Mouse (Mus musculus) Muller cell, postnatal 12 days (primary cell): ENCODE measurements at regions not wholly inside any gene's neighbourhood (a gene's known extent, or its start where the extent isn't known, plus 50 kb on each side); places are given as distances from the start of the nearest gene placed in this dataset.

ENCODE experiments used
- DNase-seq: peaks from one replicate; pipeline ENCODE4 v3.0.0-alpha.2; 2015; ENCODE audit errors: inconsistent ontology term

DNA sequence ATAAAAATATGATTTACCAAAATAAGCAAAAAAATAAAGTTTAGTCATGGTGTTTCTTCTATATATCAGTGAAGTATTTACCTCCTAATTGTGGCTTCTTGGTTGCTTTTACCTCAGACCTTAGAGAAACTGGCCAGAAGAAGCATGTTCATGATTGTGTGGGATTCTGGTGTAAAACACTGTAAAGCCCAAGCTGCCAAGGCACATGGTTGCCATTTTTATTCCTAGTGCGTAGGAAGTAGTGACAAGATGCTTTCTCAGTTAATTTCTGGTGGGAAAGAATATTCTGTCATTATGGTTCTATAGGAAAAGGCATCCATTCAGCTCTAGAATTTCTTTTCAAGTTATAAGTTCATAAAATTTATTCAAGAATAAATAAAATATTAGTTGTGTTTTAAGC lies 805.2 kb downstream of the Olfm4 start:
- no peak for DNase-seq

DNA sequence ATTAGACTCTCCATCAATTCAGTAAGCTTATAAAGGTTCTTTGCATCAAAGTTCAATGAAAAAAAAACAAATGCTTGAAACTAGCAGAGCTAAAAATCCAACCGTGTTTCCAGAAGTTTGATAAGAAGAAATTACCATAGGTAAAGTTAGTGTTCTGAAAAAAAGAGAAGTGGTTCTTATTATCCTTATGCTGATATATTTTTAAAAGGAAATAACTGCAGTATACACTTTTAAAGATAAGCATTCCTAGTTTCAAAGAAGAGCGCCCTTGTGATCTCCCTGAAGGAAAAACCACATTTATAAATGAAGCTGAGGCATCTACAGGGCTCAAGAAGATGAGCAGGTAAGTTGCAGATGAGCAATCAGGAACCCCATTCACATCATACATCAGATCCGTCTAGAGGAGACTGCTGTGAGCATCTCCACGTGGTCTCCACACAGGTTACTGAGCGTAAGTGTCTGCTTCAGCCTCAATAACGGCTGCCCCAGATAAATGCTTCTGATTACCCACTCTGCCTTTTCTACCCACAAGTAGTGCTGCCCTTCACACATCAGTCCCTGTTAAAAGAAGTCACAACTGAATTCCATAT lies 815.6 kb downstream of the Olfm4 start:
- DNase-seq: no peak

DNA sequence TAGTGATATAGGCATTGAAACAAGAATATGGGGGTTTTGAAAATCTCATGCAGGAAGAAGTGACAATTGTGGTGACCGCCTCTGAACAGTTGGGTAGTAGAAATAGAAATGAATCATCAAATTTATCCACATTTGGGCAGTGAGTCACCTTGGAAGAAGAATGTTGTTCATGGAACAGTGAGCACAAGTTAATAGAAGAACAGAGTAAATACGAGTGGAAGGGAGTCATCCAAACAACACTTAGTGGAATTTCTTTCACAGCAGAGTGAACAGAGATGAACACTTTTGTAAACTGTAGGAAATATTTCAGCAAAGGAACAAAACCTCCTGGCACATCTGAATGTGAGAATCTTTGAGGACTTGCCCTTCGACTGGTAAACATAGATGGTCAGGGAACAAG lies 846.6 kb downstream of the Olfm4 start:
- peak; percentile 90 for DNase-seq

DNA sequence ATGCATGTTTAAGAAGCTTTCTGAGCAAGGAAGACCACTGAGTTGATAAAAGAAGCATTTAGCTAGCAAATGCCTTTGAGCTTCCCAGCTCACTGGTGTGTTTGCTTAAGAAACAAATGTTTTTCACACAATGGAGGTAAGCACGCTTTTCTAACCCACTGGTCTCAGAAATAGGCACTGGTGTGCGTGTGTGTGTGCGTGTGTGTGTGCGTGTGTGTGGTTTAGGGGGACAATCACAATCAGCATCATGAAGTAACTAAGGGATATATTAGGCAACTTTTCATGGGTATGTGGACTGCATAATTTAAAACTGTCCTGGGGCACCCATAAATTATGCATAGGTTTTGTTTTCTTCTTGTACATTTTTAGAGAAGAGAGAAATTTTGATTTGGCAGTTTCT lies 860.7 kb downstream of the Olfm4 start:
- DNase-seq: no peak

DNA sequence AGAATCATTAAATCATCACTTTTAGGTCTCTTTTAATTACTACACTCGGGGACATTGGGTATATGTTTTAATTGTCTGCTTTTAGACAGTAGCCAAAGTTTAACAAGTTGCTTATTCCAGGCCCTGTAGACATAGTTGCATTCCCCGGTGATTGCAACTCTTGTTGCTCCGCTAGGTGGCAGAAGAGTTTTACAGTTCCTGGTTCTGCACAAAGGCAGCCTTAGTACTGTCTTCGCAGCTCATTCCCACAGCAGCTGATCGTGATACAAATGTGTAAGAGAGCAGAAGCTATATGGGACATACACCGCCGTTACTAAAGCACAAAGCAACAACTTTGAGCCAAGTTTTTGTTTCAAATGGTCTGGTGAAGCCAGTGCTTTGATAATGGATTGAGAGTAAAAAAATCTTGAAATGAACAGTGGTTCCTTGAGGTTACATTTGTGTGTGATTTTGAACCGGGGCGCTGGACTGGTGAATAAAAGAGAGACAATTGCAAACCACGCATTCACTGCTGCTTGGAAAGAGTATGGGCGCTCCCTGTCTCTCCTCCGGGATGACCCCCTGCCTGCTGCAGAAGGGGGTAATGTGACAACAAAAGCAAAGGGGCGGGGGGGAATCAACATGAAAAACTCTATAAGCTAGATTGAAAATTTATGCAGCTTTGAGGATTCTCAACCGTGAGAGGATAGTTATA lies 861.8 kb downstream of the Olfm4 start:
- DNase-seq: peak; percentile 56

DNA sequence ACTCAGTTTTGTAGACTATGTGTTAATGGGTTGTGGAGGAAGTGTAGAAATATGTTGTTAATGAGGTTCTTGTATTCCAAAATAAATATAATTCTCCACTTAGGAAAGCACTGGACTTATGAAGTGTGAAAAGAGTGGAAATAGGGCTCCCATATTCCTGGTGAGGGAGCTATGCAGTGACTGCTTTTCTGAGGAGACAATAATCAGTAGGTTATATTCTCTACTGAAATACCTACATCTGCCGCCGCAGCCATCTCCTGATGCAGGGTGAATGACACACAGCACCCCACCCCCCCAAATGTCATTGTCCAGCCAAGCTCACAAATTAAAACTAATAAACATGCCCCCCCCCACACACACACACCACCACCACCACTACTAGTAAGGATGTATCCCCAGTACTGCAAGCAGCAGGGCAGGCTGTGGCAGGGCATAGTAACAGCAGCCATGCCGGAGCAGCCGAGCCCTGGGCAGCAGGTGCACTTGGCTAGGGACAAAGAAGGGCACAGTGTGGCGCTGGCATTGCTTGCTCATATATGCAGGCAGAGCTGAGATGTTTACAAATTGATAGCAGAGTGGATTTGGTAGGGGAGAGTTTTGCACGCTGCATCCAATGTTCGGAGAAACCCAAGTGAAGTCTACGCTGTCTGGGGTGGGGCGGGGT lies 862.7 kb downstream of the Olfm4 start:
- no peak for DNase-seq
